In the genomic region with DNA sequence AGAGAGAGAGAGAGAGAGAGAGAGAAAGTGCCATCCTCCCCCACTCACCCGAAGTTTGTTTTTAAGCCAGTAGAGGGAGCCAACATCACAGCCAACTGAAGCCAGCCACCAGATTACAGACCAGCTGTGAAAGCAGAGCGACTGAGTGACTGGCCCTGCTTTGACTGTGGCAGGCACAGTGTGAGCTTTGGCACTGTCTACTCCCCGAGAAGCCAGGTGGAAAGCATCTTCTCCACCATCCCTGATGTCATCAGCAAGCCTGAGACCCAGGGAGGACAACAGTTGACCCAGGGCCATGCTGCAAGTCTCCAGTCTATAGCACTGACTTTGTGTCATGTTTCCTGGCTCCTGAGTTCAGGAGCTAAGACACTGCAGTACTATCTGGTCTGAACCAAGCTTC, we compare ENCODE assay signal across 8 mouse cellular contexts. TPM values are rescaled to one million over a fixed set of nuclear protein-coding genes. Genes with fewer than 3 reads are reported as not detected.
DNase-seq lines count a peak whose midpoint lies in the region; ATAC-seq lines count a peak whose summit lies in the region.

No protein-coding gene starts in this region.

- H3K27me3 ChIP-seq in forebrain, embryonic 15.5 days = no peaks in the 10 kb centered on the region
- H3K27me3 ChIP-seq in liver, embryonic 16.5 days (ENCODE audit: control insufficient read depth, insufficient read depth, low read depth, low read length) = no peaks in the 10 kb centered on the region
- no peaks in the 10 kb centered on the region for H3K27me3 ChIP-seq in neural tube, embryonic 15.5 days (replicated peaks)

- H3K9me3 ChIP-seq in forebrain, embryonic 15.5 days = no peaks in the 10 kb centered on the region
- no peaks in the 10 kb centered on the region for H3K9me3 ChIP-seq in liver, embryonic 16.5 days (replicated peaks; ENCODE audit: control insufficient read depth, low read length)
- H3K9me3 ChIP-seq in neural tube, embryonic 15.5 days (replicated peaks) = no peaks in the 10 kb centered on the region

- DNase-seq in ES-CJ7 (ENCODE audit: low read depth, low spot score) = peak; percentile 59
- peak; percentile 46 for DNase-seq in heart, postnatal 25 days (ENCODE audit: low spot score)
- DNase-seq in layer of hippocampus, adult 11-12 months (ENCODE audit: low spot score) = peak; percentile 87
- peak; percentile 32 to 46 for DNase-seq in urinary bladder, adult 18-20 months (ENCODE audit: low spot score in 2 of 2)

- no peak overlapping the region for H3K4me3 ChIP-seq in forebrain, embryonic 15.5 days
- H3K4me3 ChIP-seq in liver, embryonic 16.5 days (ENCODE audit: low read depth, low read length) = no peak overlapping the region
- H3K4me3 ChIP-seq in neural tube, embryonic 15.5 days (replicated peaks) = no peak overlapping the region

- no peaks in the 10 kb centered on the region for H3K36me3 ChIP-seq in forebrain, embryonic 15.5 days
- H3K36me3 ChIP-seq in liver, embryonic 16.5 days (ENCODE audit: control insufficient read depth, insufficient read depth) = no peaks in the 10 kb centered on the region
- H3K36me3 ChIP-seq in neural tube, embryonic 15.5 days = no peaks in the 10 kb centered on the region

- no peak overlapping the region for H3K27ac ChIP-seq in forebrain, embryonic 15.5 days (replicated peaks)
- no peak overlapping the region for H3K27ac ChIP-seq in liver, embryonic 16.5 days (ENCODE audit: low read length)
- H3K27ac ChIP-seq in neural tube, embryonic 15.5 days (replicated peaks) = no peak overlapping the region

- whole genome bisulfite sequencing in forebrain, embryonic 15.5 days = 2% methylated on average over 3 of the region's 3 CpGs
- 4% methylated on average over 3 of the region's 3 CpGs for WGBS in liver, embryonic 16.5 days (ENCODE audit: insufficient replicate concordance)
- WGBS in neural tube, embryonic 15.5 days = 3% methylated on average over 3 of the region's 3 CpGs

- no peak overlapping the region for H3K4me2 ChIP-seq in forebrain, embryonic 15.5 days (replicated peaks)
- H3K4me2 ChIP-seq in liver, embryonic 16.5 days (ENCODE audit: low read depth, low read length) = no peak overlapping the region
- no peak overlapping the region for H3K4me2 ChIP-seq in neural tube, embryonic 15.5 days

- peak; percentile 64; the same call in 1 of the 2 replicates for ATAC-seq in cerebellum, adult (ENCODE audit: insufficient number of reproducible peaks, low FRiP score, low TSS enrichment)
- ATAC-seq in forebrain, embryonic 15.5 days (replicated peaks) = peak; percentile 90
- peak; percentile 61; the same call in 1 of the 2 replicates for ATAC-seq in liver, embryonic 16.5 days (ENCODE audit: low read depth)
- ATAC-seq in neural tube, embryonic 15.5 days (ENCODE audit: low FRiP score) = peak; percentile 92

- intact Hi-C loops in heart, postnatal 25 days (cut with DNase I) = loop anchor here (2.0 kb wide), 2 partner anchors 78 to 202 kb away; a partner anchor contains a TSS

- peaks cover 3% of the 10 kb centered on the region; the same call in 1 of the 2 replicates for H3K4me1 ChIP-seq in forebrain, embryonic 15.5 days
- H3K4me1 ChIP-seq in liver, embryonic 16.5 days (ENCODE audit: control insufficient read depth, low read depth, low read length) = no peaks in the 10 kb centered on the region; the same call in 1 of the 2 replicates
- H3K4me1 ChIP-seq in neural tube, embryonic 15.5 days = 0 out of 2 replicates have a peak, but pooled peaks cover 3% of the 10 kb centered on the region

- H3K9ac ChIP-seq in forebrain, embryonic 15.5 days (replicated peaks) = no peak overlapping the region
- H3K9ac ChIP-seq in liver, embryonic 16.5 days (ENCODE audit: low read depth, low read length) = no peak overlapping the region
- H3K9ac ChIP-seq in neural tube, embryonic 15.5 days (replicated peaks) = no peak overlapping the region

RNA-seq across cellular contexts. Expression of a gene that starts 20.2 kb away (rescaled TPM):
- polyA plus RNA-seq in forebrain, embryonic 15.5 days (2015; fragmentation: Nextera tagmentation; extraction: Ambion mirVana) = not detected in 2 replicates
- under 1 TPM; 0.34 to 0.49 TPM for total RNA-seq in heart, postnatal 25 days (2021)
- polyA plus RNA-seq in liver, embryonic 16.5 days (2015; fragmentation: Nextera tagmentation; extraction: Ambion mirVana) = not detected in 2 replicates
- 0.10 TPM in 1 of 2 replicates, not detected in the other for polyA plus RNA-seq in neural tube, embryonic 15.5 days (2015; fragmentation: Nextera tagmentation; extraction: Ambion mirVana)

RNA-seq across cellular contexts. Expression of a gene that starts 22.7 kb away (rescaled TPM):
- polyA plus RNA-seq in forebrain, embryonic 15.5 days (2015; fragmentation: Nextera tagmentation; extraction: Ambion mirVana) = 6.2 and 7.7 TPM in 2 replicates
- total RNA-seq in heart, postnatal 25 days (2021) = 10 to 100 TPM; 19.5 to 23.2 TPM
- polyA plus RNA-seq in liver, embryonic 16.5 days (2015; fragmentation: Nextera tagmentation; extraction: Ambion mirVana) = 2.2 and 3.0 TPM in 2 replicates
- 15.2 and 18.3 TPM in 2 replicates for polyA plus RNA-seq in neural tube, embryonic 15.5 days (2015; fragmentation: Nextera tagmentation; extraction: Ambion mirVana)

RNA-seq across cellular contexts. Expression of a gene that starts 29.8 kb away (rescaled TPM):
- 0.06 and 0.22 TPM in 2 replicates for polyA plus RNA-seq in forebrain, embryonic 15.5 days (2015; fragmentation: Nextera tagmentation; extraction: Ambion mirVana)
- total RNA-seq in heart, postnatal 25 days (2021) = not detected
- polyA plus RNA-seq in liver, embryonic 16.5 days (2015; fragmentation: Nextera tagmentation; extraction: Ambion mirVana) = not detected in 2 replicates
- 0.23 TPM in 1 of 2 replicates, not detected in the other for polyA plus RNA-seq in neural tube, embryonic 15.5 days (2015; fragmentation: Nextera tagmentation; extraction: Ambion mirVana)

RNA-seq across cellular contexts. Expression of a gene that starts 48.8 kb away (rescaled TPM):
- polyA plus RNA-seq in forebrain, embryonic 15.5 days (2015; fragmentation: Nextera tagmentation; extraction: Ambion mirVana) = 0.05 TPM in 1 of 2 replicates, not detected in the other
- under 1 TPM in 1 of 2 experiments, not detected in 1; 0.16 TPM for total RNA-seq in heart, postnatal 25 days (2021)
- polyA plus RNA-seq in liver, embryonic 16.5 days (2015; fragmentation: Nextera tagmentation; extraction: Ambion mirVana) = 2.2 and 2.3 TPM in 2 replicates
- 0.32 TPM in 1 of 2 replicates, not detected in the other for polyA plus RNA-seq in neural tube, embryonic 15.5 days (2015; fragmentation: Nextera tagmentation; extraction: Ambion mirVana)
